Mouse (Mus musculus): Measurements from ENCODE around the gene Zmiz1. TPM values are rescaled to one million over a fixed set of nuclear protein-coding genes. Genes with fewer than 3 reads are reported as not detected.

The Zmiz1 gene
- polyA plus RNA-seq, 1 experiment from 2014 or later: 34.2 TPM

- H3K27me3 ChIP-seq (replicated peaks): no peaks in the 10 kb centered on the region
- ATAC-seq (ENCODE audit: insufficient number of reproducible peaks, low FRiP score): no peak
- no peak overlapping the region for H3K4me2 ChIP-seq
- no peaks in the 10 kb centered on the region for H3K9me3 ChIP-seq (replicated peaks)
- H3K27ac ChIP-seq (ENCODE audit: poor library complexity, severe bottlenecking): no peak overlapping the region
- no peak overlapping the region for H3K4me3 ChIP-seq
- H3K36me3 ChIP-seq: no peaks in the 10 kb centered on the region
- H3K4me1 ChIP-seq (replicated peaks): peaks cover 100% of the 10 kb centered on the region
- WGBS: 58% methylated on average over 3 of the region's 3 CpGs
- no peak overlapping the region for H3K9ac ChIP-seq
These were observed 35.8 kb downstream of the Zmiz1 start for GRCm38 (mm10) chr14:25494778-25495177.

- H3K4me1 ChIP-seq (replicated peaks): peaks cover 100% of the 10 kb centered on the region
- no peak overlapping the region for H3K4me2 ChIP-seq
- H3K4me3 ChIP-seq: no peak overlapping the region
- H3K27ac ChIP-seq (ENCODE audit: poor library complexity, severe bottlenecking): no peak overlapping the region
- no peaks in the 10 kb centered on the region for H3K27me3 ChIP-seq (replicated peaks)
- H3K9me3 ChIP-seq (replicated peaks): no peaks in the 10 kb centered on the region
- WGBS: 79% methylated on average over 2 of the region's 2 CpGs
- no peak for ATAC-seq (ENCODE audit: insufficient number of reproducible peaks, low FRiP score)
- no peaks in the 10 kb centered on the region for H3K36me3 ChIP-seq
- H3K9ac ChIP-seq: 0 out of 2 replicates have a peak overlapping the region, but pooled peaks have one; percentile 13
These were observed 37.1 kb downstream of the Zmiz1 start for GRCm38 (mm10) chr14:25496116-25496515.

GRCm38 (mm10) chr14:25496989-25497388 lies 38.0 kb downstream of the Zmiz1 start:
- H3K27me3 ChIP-seq (replicated peaks): no peaks in the 10 kb centered on the region
- WGBS: 50% methylated on average over 3 of the region's 3 CpGs
- no peak overlapping the region for H3K4me2 ChIP-seq
- peaks cover 100% of the 10 kb centered on the region for H3K4me1 ChIP-seq (replicated peaks)
- H3K36me3 ChIP-seq: no peaks in the 10 kb centered on the region
- no peaks in the 10 kb centered on the region for H3K9me3 ChIP-seq (replicated peaks)
- H3K4me3 ChIP-seq: no peak overlapping the region
- no peak overlapping the region for H3K9ac ChIP-seq
- no peak for ATAC-seq (ENCODE audit: insufficient number of reproducible peaks, low FRiP score)
- peak overlapping the region; percentile 49; the same call in 1 of the 2 replicates for H3K27ac ChIP-seq (ENCODE audit: poor library complexity, severe bottlenecking)

GRCm38 (mm10) chr14:25497596-25497995 lies 38.6 kb downstream of the Zmiz1 start:
- Histone ChIP-seq H3K4me1 (replicated peaks) (peaks cover 97% of the 10 kb centered on the region), H3K27me3 (replicated peaks) (no peaks in the 10 kb centered on the region), H3K4me3 (no peak overlapping the region), H3K27ac (ENCODE audit: poor library complexity, severe bottlenecking) (peak overlapping the region; percentile 49), H3K9ac (peak overlapping the region; percentile 28; the same call in 1 of the 2 replicates), H3K9me3 (replicated peaks) (no peaks in the 10 kb centered on the region), H3K36me3 (peaks cover 2% of the 10 kb centered on the region), H3K4me2 (no peak overlapping the region)
- ATAC-seq (ENCODE audit: insufficient number of reproducible peaks, low FRiP score): no peak
- 31% methylated on average over 8 of the region's 8 CpGs for WGBS

- Histone ChIP-seq H3K4me2 (no peak overlapping the region), H3K9me3 (replicated peaks) (no peaks in the 10 kb centered on the region), H3K27ac (ENCODE audit: poor library complexity, severe bottlenecking) (peak overlapping the region; percentile 49; the same call in 1 of the 2 replicates), H3K4me3 (no peak overlapping the region), H3K4me1 (replicated peaks) (peaks cover 90% of the 10 kb centered on the region), H3K9ac (0 out of 2 replicates have a peak overlapping the region, but pooled peaks have one; percentile 22), H3K36me3 (peaks cover 10% of the 10 kb centered on the region), H3K27me3 (replicated peaks) (no peaks in the 10 kb centered on the region)
- 52% methylated on average over 7 of the region's 7 CpGs for WGBS
- ATAC-seq (ENCODE audit: insufficient number of reproducible peaks, low FRiP score): no peak
These were observed 39.4 kb downstream of the Zmiz1 start for GRCm38 (mm10) chr14:25498367-25498766.

GRCm38 (mm10) chr14:25499526-25499925 lies 40.5 kb downstream of the Zmiz1 start:
- WGBS: 75% methylated on average over 3 of the region's 3 CpGs
- Histone ChIP-seq H3K9me3 (replicated peaks) (no peaks in the 10 kb centered on the region), H3K36me3 (peaks cover 22% of the 10 kb centered on the region), H3K4me3 (no peak overlapping the region), H3K27ac (ENCODE audit: poor library complexity, severe bottlenecking) (no peak overlapping the region), H3K4me1 (replicated peaks) (peaks cover 87% of the 10 kb centered on the region), H3K27me3 (replicated peaks) (no peaks in the 10 kb centered on the region), H3K9ac (no peak overlapping the region), H3K4me2 (no peak overlapping the region)
- ATAC-seq (ENCODE audit: insufficient number of reproducible peaks, low FRiP score): no peak

GRCm38 (mm10) chr14:25500511-25501120 lies 41.6 kb downstream of the Zmiz1 start:
- no peaks in the 10 kb centered on the region for H3K9me3 ChIP-seq (replicated peaks)
- H3K27me3 ChIP-seq (replicated peaks): no peaks in the 10 kb centered on the region
- no peak for ATAC-seq (ENCODE audit: insufficient number of reproducible peaks, low FRiP score)
- peaks cover 87% of the 10 kb centered on the region for H3K4me1 ChIP-seq (replicated peaks)
- H3K36me3 ChIP-seq: peaks cover 27% of the 10 kb centered on the region
- 0 out of 2 replicates have a peak overlapping the region, but pooled peaks have one; percentile 29 for H3K9ac ChIP-seq
- H3K4me2 ChIP-seq: peak overlapping the region; percentile 13; the same call in 1 of the 2 replicates
- no peak overlapping the region for H3K4me3 ChIP-seq
- H3K27ac ChIP-seq (ENCODE audit: poor library complexity, severe bottlenecking): peak overlapping the region; percentile 73; the same call in 1 of the 2 replicates
- WGBS: 29% methylated on average over 3 of the region's 3 CpGs

- Histone ChIP-seq H3K4me2 (no peak overlapping the region), H3K9ac (peak overlapping the region; percentile 29; the same call in 1 of the 2 replicates), H3K4me3 (no peak overlapping the region), H3K27ac (ENCODE audit: poor library complexity, severe bottlenecking) (peak overlapping the region; percentile 73; the same call in 1 of the 2 replicates), H3K36me3 (peaks cover 33% of the 10 kb centered on the region), H3K4me1 (replicated peaks) (peaks cover 87% of the 10 kb centered on the region), H3K27me3 (replicated peaks) (no peaks in the 10 kb centered on the region), H3K9me3 (replicated peaks) (no peaks in the 10 kb centered on the region)
- ATAC-seq (ENCODE audit: insufficient number of reproducible peaks, low FRiP score): no peak
- 88% methylated on average over 5 of the region's 5 CpGs for WGBS
These were observed 42.5 kb downstream of the Zmiz1 start for GRCm38 (mm10) chr14:25501481-25501880.

- H3K9me3 ChIP-seq (replicated peaks): no peaks in the 10 kb centered on the region
- no peak overlapping the region for H3K4me2 ChIP-seq
- 82% methylated on average over 3 of the region's 3 CpGs for WGBS
- H3K4me3 ChIP-seq: no peak overlapping the region
- ATAC-seq (ENCODE audit: insufficient number of reproducible peaks, low FRiP score): no peak
- no peak overlapping the region for H3K9ac ChIP-seq
- no peaks in the 10 kb centered on the region for H3K27me3 ChIP-seq (replicated peaks)
- H3K27ac ChIP-seq (ENCODE audit: poor library complexity, severe bottlenecking): 0 out of 2 replicates have a peak overlapping the region, but pooled peaks have one; percentile 9
- H3K36me3 ChIP-seq: peaks cover 42% of the 10 kb centered on the region
- peaks cover 87% of the 10 kb centered on the region for H3K4me1 ChIP-seq (replicated peaks)
These were observed 43.4 kb downstream of the Zmiz1 start for GRCm38 (mm10) chr14:25502355-25502754.

- H3K4me3 ChIP-seq: no peak overlapping the region
- no peaks in the 10 kb centered on the region for H3K27me3 ChIP-seq (replicated peaks)
- no peak for ATAC-seq (ENCODE audit: insufficient number of reproducible peaks, low FRiP score)
- peak overlapping the region; percentile 88 for H3K27ac ChIP-seq (ENCODE audit: poor library complexity, severe bottlenecking)
- peaks cover 86% of the 10 kb centered on the region for H3K4me1 ChIP-seq (replicated peaks)
- H3K9me3 ChIP-seq (replicated peaks): no peaks in the 10 kb centered on the region
- 75% methylated on average over 3 of the region's 3 CpGs for WGBS
- no peak overlapping the region for H3K4me2 ChIP-seq
- H3K36me3 ChIP-seq: peaks cover 47% of the 10 kb centered on the region
- no peak overlapping the region for H3K9ac ChIP-seq
These were observed 45.3 kb downstream of the Zmiz1 start for GRCm38 (mm10) chr14:25504241-25504640.

GRCm38 (mm10) chr14:25505201-25505671 lies 46.3 kb downstream of the Zmiz1 start:
- Histone ChIP-seq H3K9ac (peak overlapping the region; percentile 20; the same call in 1 of the 2 replicates), H3K27me3 (replicated peaks) (no peaks in the 10 kb centered on the region), H3K4me3 (no peak overlapping the region), H3K4me1 (replicated peaks) (peaks cover 86% of the 10 kb centered on the region), H3K27ac (ENCODE audit: poor library complexity, severe bottlenecking) (peak overlapping the region; percentile 88), H3K4me2 (no peak overlapping the region), H3K9me3 (replicated peaks) (no peaks in the 10 kb centered on the region), H3K36me3 (peaks cover 47% of the 10 kb centered on the region)
- WGBS: 33% methylated on average over 6 of the region's 6 CpGs
- ATAC-seq (ENCODE audit: insufficient number of reproducible peaks, low FRiP score): peak; percentile 78

Data from heart, embryonic 12.5 days (tissue).